8 mouse cellular contexts compared by ENCODE assay signal in the genomic region with DNA sequence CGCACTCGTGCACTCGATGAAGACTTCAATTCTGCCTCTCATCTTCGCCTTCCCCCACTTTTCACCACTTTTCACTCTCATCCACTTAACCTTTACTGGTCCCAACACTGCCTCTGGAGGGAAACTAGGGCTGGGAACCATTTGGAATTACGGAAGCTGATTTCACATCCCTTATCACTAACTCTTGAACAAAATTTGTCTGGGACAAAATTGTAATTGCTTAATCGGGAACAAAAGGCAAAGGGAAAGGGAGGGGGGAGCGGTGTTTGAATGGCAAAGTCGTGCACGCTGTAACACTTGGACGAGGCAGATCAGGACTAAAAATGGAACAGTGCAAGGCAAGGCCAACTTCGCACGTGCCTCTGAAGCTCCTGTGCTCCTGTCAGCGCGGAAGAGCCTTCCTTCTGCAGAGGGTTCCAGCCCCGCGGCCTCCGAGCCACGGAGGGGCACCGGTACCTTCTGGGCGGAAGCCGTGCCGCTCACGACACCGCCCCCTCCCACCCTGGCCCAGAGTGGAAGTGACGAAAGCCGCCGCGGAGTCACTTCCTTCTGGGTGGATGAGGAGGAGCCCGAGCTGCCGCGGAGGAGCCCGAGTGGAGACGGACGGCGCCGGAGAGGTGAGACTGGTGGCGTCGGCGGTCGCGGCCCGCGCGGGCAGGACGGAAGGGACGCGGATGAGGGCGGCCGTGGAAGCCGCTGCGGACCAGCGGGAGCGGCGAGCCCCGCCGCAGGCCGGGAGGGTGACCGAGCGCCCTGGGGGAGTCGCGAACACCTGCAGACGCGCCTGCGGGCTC. TPM values are rescaled to one million over a fixed set of nuclear protein-coding genes. Genes with fewer than 3 reads are reported as not detected.
A peak's percentile ranks its signal among the peaks of the same experiment; 100 is the strongest.
DNase-seq lines count a peak whose midpoint lies in the region; ATAC-seq lines count a peak whose summit lies in the region.

A gene (plus strand): TSS at position 365 of the 794 bp plus-strand sequence.

- H3K4me1 ChIP-seq in intestine, embryonic 16.5 days (ENCODE audit: control insufficient read depth, insufficient read depth, low read length): peaks cover 15% of the 10 kb centered on the region; the same call in 1 of the 2 replicates

- peak within 1 kb of the TSS; percentile 73 for H3K4me2 ChIP-seq in intestine, embryonic 16.5 days (ENCODE audit: low read depth, low read length)

- intact Hi-C loops in left cerebral cortex, postnatal 25 days (cut with DNase I): loop anchor here (1.0 to 5.0 kb wide), 2 partner anchors 37 to 92 kb away; a partner anchor contains a TSS

- peaks cover 7% of the 10 kb centered on the region; the same call in 1 of the 2 replicates for H3K36me3 ChIP-seq in intestine, embryonic 16.5 days (ENCODE audit: control insufficient read depth, insufficient read depth, low read length)

- peak; percentile 95 for DNase-seq in adrenal gland, postnatal 10 days
- DNase-seq in embryo, embryonic 9.5 days (ENCODE audit: extremely low spot score): peak; percentile 86
- DNase-seq in gastrocnemius, postnatal 4 days (ENCODE audit: low spot score in 2 of 2): peak; percentile 77 to 86
- peak; percentile 90 to 94 for DNase-seq in left cerebral cortex, postnatal 25 days (ENCODE audit: low spot score in 2 of 2)
- peak; percentile 88 for DNase-seq in mesoderm, embryonic 11.5 days (ENCODE audit: low read depth, low spot score)
- peak; percentile 84 to 89 for DNase-seq in right cerebral cortex, postnatal 36 days (ENCODE audit: low spot score in 2 of 2)
- peak; percentile 84 to 89 for DNase-seq in urinary bladder, postnatal 4 days (ENCODE audit: low spot score in 2 of 2)

- peak within 1 kb of the TSS; percentile 98 for H3K9ac ChIP-seq in intestine, embryonic 16.5 days (ENCODE audit: low read depth, low read length)

- peak within 1 kb of the TSS; percentile 91 for H3K4me3 ChIP-seq in intestine, embryonic 16.5 days (ENCODE audit: low read length)

- H3K27me3 ChIP-seq in intestine, embryonic 16.5 days (replicated peaks; ENCODE audit: control insufficient read depth, insufficient read depth, low read length): no peaks in the 10 kb centered on the region

- peak within 1 kb of the TSS; percentile 83 for H3K27ac ChIP-seq in intestine, embryonic 16.5 days (ENCODE audit: low read length)

- no peaks in the 10 kb centered on the region for H3K9me3 ChIP-seq in intestine, embryonic 16.5 days (ENCODE audit: control insufficient read depth, low read length)

- 5% methylated on average over 64 of the region's 64 CpGs for WGBS in intestine, embryonic 16.5 days

- peak; percentile 99 for ATAC-seq in intestine, embryonic 16.5 days

RNA-seq across cellular contexts. Expression of the gene that starts here (rescaled TPM):
- total RNA-seq in adrenal gland, postnatal 10 days (2021): 10 to 100 TPM; 27.4 to 28.4 TPM
- 10 to 100 TPM; 14.3 to 15.3 TPM for total RNA-seq in gastrocnemius, postnatal 4 days (2021)
- 12.5 and 12.7 TPM in 2 replicates for polyA plus RNA-seq in intestine, embryonic 16.5 days (2015; fragmentation: Nextera tagmentation; extraction: Ambion mirVana)
- total RNA-seq in left cerebral cortex, postnatal 25 days (2021): 10 to 100 TPM; 20.5 to 22.5 TPM

Comparison
In these comparisons a context has a peak if more than half of its experiments do, and no peak if none do; other contexts are left out.
1. Peak in every context shown above with its lines: DNase-seq, ATAC-seq, H3K4me3 ChIP-seq and H3K27ac ChIP-seq.